Mouse (Mus musculus) layer of hippocampus, adult 2 months (tissue): ENCODE measurements around the gene Hdac9. TPM values are rescaled to one million over a fixed set of nuclear protein-coding genes. Genes with fewer than 3 reads are reported as not detected.

Experiments used
- DNase-seq, 2 experiments: peaks; one replicate each; pipeline ENCODE4 v3.0.0; 2022; ENCODE audit warnings: low spot score in 2 of 2
- H3K27ac ChIP-seq: fragments of 200-600 bp; 2 replicates; pipeline ENCODE4 v1.8.1; 2022
- H3K4me3 ChIP-seq: fragments of 200-600 bp; 2 replicates; pipeline ENCODE4 v1.8.1; 2022; ENCODE audit warnings: mild to moderate bottlenecking
- CTCF ChIP-seq: fragments of 200-600 bp; conservative IDR thresholded peaks from 2 replicates; pipeline ENCODE4 v1.8.1; 2022; ENCODE audit warnings: antibody characterized with exemption, mild to moderate bottlenecking, moderate library complexity
- total RNA-seq, 2 experiments: library from RNA; stranded (reverse); gene quantifications; 2 replicates each; pipeline ENCODE4 v1.2.3; 2021

The Hdac9 gene
- total RNA-seq, 2 experiments from 2014 or later, result 34.7 to 35.2 TPM

DNA sequence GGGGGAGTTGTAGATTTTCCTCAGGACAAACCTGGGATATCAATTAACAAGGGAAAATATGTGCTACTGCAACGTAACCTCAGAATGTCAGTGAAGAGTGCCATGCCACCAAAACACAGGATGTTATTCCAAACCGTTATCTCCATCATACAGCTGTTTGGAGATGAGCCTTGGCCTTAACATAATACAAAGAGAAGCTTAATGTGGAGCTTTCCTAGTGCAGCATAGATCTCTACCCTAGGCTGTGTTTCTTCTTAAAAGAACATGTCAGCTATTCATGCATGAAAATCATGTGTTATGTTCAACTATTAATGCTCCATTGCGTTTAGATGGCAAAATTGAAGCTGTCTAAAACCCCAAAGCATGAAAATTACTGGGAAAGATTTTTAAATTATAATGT, 522.6 kb downstream of the Hdac9 start:
- no peak for DNase-seq
- no peak overlapping the region for H3K4me3 ChIP-seq
- no peak for TF ChIP-seq CTCF
- no peak overlapping the region for H3K27ac ChIP-seq

DNA sequence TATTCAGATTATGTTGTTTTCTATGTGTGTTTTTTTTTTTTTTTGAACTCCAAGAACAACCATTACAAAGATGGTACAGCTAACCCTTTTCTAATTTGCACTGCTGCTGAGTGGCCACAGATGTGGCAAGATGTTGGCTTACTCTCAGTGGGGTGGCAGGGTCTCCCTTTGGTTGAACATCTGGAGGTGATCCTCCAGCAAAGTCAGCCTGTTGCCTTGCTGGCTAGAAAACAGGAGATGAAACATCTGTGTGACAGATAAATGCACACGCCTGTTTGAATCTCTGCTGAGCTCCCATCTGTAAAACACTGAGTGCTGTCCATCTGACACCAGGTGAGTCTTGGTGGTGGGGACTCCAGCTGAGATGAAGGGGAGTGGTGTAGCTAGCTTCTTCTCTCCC, 537.2 kb downstream of the Hdac9 start:
- TF ChIP-seq CTCF, result no peak
- Histone ChIP-seq H3K4me3 (no peak overlapping the region), H3K27ac (no peak overlapping the region)
- no peak for DNase-seq

DNA sequence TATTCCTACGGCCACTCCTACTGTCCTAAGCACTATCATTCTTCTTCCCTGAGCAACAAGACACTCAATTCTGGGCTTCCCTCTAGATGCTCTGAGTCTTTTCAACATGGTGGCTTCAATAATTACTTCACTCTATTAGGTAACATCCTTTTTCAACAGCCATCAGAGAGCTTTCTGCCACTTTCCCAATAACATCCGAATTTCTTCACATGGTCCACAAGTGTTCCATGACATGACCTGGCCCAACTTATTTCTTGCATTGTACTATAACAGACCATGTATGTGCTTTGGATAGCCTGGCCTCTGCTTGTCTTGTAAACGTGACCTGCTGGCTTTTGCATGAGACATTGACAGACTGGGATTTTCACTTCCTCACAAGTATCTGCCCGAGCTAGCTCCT, 538.3 kb downstream of the Hdac9 start:
- Histone ChIP-seq H3K4me3 (no peak overlapping the region), H3K27ac (no peak overlapping the region)
- TF ChIP-seq CTCF, result no peak
- no peak for DNase-seq

DNA sequence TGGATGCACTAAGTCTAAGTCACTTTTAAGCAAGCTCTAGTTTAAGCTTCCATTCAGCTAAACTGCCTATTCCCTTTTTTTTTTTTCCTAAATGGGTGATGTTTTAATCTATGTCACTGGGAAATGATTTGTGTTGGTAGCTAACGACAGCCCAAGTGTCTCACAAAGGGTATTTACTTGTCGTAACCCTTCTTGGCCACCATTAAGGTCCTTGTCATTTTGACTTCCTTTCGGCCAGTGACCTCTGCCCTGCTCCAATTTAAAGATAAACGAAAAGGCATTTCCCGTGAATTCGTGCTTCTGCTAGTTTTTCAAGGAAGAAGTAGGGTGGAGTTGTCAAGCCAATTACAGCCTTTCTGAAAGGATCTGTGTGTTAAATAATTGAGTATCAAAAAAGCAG, 565.0 kb downstream of the Hdac9 start:
- no peak overlapping the region for H3K4me3 ChIP-seq
- DNase-seq, result no peak
- no peak for TF ChIP-seq CTCF
- H3K27ac ChIP-seq, result no peak overlapping the region

DNA sequence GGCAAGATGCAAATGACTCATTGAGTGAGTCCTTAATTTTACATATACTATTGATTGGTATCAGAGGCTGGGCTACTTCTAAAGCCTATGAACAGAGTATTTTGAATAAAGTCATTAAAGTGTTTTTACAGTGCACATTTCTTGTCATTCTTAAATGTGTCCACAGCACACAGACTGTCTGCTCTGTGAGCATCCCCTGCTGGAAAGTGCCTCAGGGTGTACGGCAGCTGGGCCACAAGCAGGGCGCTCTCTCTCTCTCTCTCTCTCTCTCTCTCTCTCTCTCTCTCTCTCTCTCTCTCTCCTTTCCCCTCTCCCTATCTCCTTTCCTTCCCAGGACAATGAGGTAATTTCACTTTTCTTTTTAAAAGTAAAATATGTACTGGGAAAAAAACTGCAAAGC, 569.4 kb downstream of the Hdac9 start:
- TF ChIP-seq CTCF, result no peak
- DNase-seq, result no peak
- Histone ChIP-seq H3K4me3 (no peak overlapping the region), H3K27ac (no peak overlapping the region)

DNA sequence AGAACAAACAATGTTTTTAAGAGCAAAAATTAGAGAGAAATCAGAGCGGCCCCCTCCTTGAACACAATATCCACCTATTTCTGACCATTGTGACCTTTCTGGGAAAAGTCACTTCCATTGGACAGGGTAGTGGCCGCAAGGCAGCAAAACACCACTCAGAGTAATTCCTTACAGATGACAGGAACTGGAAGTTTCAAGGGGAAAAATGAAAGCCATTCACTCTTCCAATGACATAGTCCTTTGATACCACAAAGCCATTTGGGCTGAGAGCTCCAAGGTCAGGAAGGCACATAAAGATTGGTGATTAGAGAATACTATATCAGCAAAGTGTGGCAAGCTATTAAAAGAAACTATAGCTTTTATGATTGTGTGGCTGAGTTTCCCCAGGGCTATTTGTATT, 574.1 kb downstream of the Hdac9 start:
- no peak overlapping the region for H3K4me3 ChIP-seq
- TF ChIP-seq CTCF, result no peak
- DNase-seq, result no peak
- H3K27ac ChIP-seq, result no peak overlapping the region

DNA sequence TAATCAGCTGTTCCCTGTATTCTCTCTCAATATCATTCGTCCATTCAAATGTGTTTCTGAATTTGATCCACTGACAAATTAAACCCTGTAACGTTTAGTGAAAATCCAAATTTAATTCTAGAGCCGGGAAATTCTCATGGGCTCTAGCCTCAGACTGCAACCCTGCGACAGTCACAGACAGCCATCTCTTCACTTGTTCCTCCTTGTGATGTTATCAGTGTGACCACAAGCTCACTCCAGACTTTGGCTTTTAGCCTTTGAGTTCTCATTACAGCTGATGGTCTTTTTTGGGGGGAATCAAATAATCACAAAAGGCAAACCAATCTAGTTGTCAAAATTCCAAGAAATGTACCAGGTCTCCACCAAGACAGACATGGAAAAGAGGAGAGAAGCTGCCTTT, 578.0 kb downstream of the Hdac9 start:
- Histone ChIP-seq H3K27ac (no peak overlapping the region), H3K4me3 (no peak overlapping the region)
- no peak for DNase-seq
- no peak for TF ChIP-seq CTCF

DNA sequence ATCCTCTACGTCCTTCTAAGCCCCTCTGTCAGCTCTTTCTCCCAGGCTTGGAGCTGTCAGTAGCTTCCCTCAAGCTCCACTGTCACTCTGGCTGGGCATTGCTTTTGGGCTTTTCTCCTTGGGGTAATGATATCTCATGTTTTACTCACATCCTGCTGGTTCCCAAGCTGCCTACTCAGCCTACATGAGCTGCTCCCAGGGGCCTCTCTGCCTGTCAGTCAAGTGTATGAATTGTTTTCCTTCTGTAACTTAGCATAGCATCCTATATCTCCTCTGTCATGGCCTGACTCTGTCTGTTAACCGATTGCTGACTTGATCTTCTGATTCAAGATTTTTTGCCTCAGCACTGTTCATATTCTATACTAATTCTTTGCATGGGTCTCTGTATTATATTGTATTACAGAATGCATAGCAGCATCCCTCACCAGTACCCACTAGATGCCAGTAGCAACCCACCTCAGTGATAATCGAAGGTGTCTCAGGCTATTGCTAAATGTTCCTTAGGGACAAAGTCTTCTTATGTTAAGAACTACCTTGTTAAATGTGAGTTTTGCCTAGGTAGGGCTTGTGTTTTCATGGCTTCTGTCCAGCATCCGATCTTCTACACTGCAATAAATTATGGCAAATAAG, 582.3 kb downstream of the Hdac9 start:
- Histone ChIP-seq H3K27ac (no peak overlapping the region), H3K4me3 (no peak overlapping the region)
- TF ChIP-seq CTCF, result peak; percentile 59
- DNase-seq, result no peak

DNA sequence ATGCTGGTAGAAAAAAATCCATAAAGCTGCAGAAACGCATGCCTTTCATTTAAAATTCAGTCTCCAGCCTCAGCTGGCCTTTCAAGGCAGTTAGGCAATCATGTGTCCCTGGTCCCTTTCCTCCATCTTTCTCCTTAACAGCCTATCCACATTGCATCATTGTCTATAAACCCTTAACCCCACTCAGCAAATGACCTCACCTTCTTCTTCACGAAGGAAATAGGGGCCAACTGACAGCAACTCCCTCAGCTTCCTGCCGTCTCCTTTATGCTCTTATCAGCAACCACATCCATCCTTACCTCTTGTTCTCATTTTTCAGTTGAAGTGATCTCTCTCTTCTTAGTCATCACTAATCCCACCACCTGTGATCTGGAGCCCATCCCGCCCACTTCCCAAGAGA, 584.0 kb downstream of the Hdac9 start:
- TF ChIP-seq CTCF, result no peak
- no peak overlapping the region for H3K27ac ChIP-seq
- H3K4me3 ChIP-seq, result no peak overlapping the region
- DNase-seq, result no peak

DNA sequence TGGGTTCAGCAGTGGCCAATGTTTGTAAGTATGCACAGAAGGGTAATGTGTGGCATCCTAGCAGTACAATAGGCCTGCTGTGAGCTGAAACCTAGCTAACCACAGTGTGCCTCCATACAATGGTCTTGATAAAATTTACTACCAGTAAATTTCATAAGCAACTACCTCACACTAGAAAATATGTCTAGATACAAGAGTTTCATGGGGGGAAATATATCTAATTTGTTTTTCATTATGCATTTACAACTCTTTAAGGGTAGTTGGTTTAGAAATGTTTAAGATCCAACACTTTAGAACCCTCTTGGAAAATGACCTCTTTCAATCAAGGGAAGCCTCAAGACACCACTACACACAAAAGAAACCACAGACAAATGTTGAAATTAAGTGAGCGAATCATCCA, 589.8 kb downstream of the Hdac9 start:
- Histone ChIP-seq H3K4me3 (no peak overlapping the region), H3K27ac (no peak overlapping the region)
- no peak for TF ChIP-seq CTCF
- no peak for DNase-seq

DNA sequence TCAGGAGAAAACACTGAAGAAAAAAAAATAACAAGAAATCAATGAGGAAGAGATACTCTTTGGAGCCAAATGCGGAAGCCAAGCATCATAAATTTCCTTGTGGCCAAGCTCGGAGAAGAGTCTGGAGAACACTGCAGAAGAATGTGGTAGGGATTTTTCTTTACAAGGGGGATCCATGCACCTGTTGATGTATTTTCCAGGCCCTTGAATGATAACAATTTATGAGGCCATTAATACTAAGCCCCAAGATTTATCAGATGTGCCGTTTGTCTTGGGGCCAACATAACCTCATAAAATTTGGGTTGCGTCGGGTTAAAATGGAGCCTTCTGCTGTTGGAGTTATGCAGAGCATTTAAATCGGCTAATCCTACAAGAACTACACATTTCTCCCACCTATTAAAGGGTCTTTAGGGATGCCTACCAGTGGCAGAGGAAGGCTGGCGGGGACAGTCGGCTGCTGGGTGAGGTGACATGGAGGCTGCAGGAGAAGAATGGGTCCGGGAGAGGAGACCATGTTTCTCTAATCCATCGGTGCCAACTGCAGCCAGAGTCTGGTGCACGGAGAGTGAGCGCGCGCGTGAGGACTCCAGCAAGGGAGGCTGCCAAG, 604.7 kb downstream of the Hdac9 start:
- TF ChIP-seq CTCF, result no peak
- DNase-seq, result no peak
- Histone ChIP-seq H3K27ac (no peak overlapping the region), H3K4me3 (no peak overlapping the region)

DNA sequence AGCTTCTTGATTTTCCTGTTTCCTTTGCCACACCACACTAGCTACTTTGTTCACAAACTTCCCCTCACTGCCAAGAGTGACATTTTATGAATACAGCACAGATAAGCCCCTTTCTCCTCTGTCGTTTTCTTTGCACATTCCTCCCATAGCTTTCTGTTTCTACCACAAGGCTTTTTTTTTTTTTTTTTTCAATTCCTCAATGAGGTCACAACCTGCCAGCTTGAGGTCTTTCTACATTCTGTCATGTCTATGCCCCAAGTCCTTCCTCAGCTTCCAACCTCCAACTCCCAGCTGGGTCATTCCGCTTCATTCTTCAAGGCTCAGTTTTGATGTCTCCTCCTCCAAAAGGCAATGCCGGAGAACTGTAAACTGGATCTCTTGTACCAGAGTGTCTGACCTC, 611.4 kb downstream of the Hdac9 start:
- H3K27ac ChIP-seq, result no peak overlapping the region
- H3K4me3 ChIP-seq, result no peak overlapping the region
- DNase-seq, result no peak
- TF ChIP-seq CTCF, result no peak

DNA sequence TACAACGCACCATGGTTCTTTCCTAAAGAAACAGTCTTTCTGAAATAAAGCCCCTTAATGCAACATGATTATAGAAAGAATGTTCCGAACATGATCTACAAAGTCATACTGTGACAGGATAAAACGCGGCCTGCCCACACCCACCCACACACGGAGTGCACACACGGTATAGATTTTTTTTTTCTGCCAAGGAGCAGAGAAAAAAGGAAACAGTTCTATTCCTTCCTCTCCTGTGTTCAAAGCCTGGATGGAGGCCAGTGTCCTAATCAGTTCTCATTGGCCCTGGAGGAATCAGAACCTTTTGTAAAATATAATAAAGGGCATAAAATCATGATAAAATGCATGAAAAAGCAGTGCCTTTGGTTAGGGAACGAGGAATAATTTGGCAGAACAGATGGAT, 624.5 kb downstream of the Hdac9 start:
- Histone ChIP-seq H3K4me3 (no peak overlapping the region), H3K27ac (no peak overlapping the region)
- no peak for TF ChIP-seq CTCF
- DNase-seq, result no peak

DNA sequence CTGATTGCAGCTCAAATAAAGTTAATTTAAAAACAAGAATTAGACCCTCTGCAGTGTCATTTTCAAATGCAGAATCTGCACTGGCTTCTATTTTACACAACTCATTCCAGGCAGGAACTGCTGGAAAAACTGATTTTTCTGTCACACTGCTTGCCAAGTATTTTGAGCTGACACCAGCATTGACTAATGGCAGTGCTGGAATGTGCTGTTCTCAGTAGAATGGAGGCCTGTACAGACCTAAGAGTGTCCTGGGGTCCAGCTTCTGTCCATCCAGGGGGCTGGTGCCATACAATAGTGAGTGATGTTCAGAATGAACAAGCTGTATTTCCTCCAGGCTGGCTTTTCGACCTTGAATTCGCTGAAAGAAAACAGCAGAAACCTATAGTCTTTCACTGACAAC, 629.7 kb downstream of the Hdac9 start:
- Histone ChIP-seq H3K4me3 (no peak overlapping the region), H3K27ac (no peak overlapping the region)
- no peak for TF ChIP-seq CTCF
- no peak for DNase-seq
